Mouse (Mus musculus): Measurements from ENCODE around the gene Klhl36.

Gene Klhl36

GRCm38 (mm10) chr8:119883281-119883680, 21.2 kb downstream of the Klhl36 start:
- DNase-seq (ENCODE audit: low spot score in 2 of 2) = no peak

- no peak for DNase-seq (ENCODE audit: low spot score in 2 of 2)
These were observed 23.5 kb downstream of the Klhl36 start for GRCm38 (mm10) chr8:119885612-119886011.

- peak in 1 of 2 experiments; percentile 30 for DNase-seq (ENCODE audit: low spot score in 2 of 2)
These were observed 25.1 kb downstream of the Klhl36 start for GRCm38 (mm10) chr8:119887130-119887529.

GRCm38 (mm10) chr8:119888012-119888411, 25.9 kb downstream of the Klhl36 start:
- DNase-seq (ENCODE audit: low spot score in 2 of 2) = no peak

GRCm38 (mm10) chr8:119897069-119897468, 35.0 kb downstream of the Klhl36 start:
- DNase-seq (ENCODE audit: low spot score in 2 of 2) = no peak

GRCm38 (mm10) chr8:119897933-119898332, 35.9 kb downstream of the Klhl36 start:
- DNase-seq (ENCODE audit: low spot score in 2 of 2) = peak; percentile 28 to 45

GRCm38 (mm10) chr8:119901349-119901748, 39.3 kb downstream of the Klhl36 start:
- DNase-seq (ENCODE audit: low spot score in 2 of 2) = no peak

GRCm38 (mm10) chr8:119901952-119902351, 39.9 kb downstream of the Klhl36 start:
- no peak for DNase-seq (ENCODE audit: low spot score in 2 of 2)

GRCm38 (mm10) chr8:119904323-119904911, 42.4 kb downstream of the Klhl36 start:
- DNase-seq (ENCODE audit: low spot score in 2 of 2) = no peak

GRCm38 (mm10) chr8:119909944-119910546, 48.0 kb downstream of the Klhl36 start, which contains the start of gene Usp10:
TSS of gene Usp10 (plus strand) at chr8:119910360.
- DNase-seq (ENCODE audit: low spot score in 2 of 2) = no peak

- peak; percentile 90 to 94 for DNase-seq (ENCODE audit: low spot score in 2 of 2)
These were observed 48.6 kb downstream of the Klhl36 start, which contains the start of gene Gm20388 for GRCm38 (mm10) chr8:119910547-119911257. TSS of gene Gm20388 (plus strand) at chr8:119910841.

- no peak for DNase-seq (ENCODE audit: low spot score in 2 of 2)
These were observed 49.3 kb downstream of the Klhl36 start for GRCm38 (mm10) chr8:119911258-119911962.

- no peak for DNase-seq (ENCODE audit: low spot score in 2 of 2)
These were observed 50.6 kb downstream of the Klhl36 start for GRCm38 (mm10) chr8:119912643-119913042.

GRCm38 (mm10) chr8:119913181-119913580, 51.1 kb downstream of the Klhl36 start:
- no peak for DNase-seq (ENCODE audit: low spot score in 2 of 2)

GRCm38 (mm10) chr8:119914161-119914560, 52.1 kb downstream of the Klhl36 start:
- DNase-seq (ENCODE audit: low spot score in 2 of 2) = no peak

- DNase-seq (ENCODE audit: low spot score in 2 of 2) = no peak
These were observed 53.2 kb downstream of the Klhl36 start for GRCm38 (mm10) chr8:119915298-119915697.

GRCm38 (mm10) chr8:119916237-119916892, 54.3 kb downstream of the Klhl36 start:
- DNase-seq (ENCODE audit: low spot score in 2 of 2) = no peak

- DNase-seq (ENCODE audit: low spot score in 2 of 2) = no peak
These were observed 55.3 kb downstream of the Klhl36 start for GRCm38 (mm10) chr8:119917415-119917814.

- no peak for DNase-seq (ENCODE audit: low spot score in 2 of 2)
These were observed 56.1 kb downstream of the Klhl36 start for GRCm38 (mm10) chr8:119918155-119918567.

GRCm38 (mm10) chr8:119923259-119923658, 61.2 kb downstream of the Klhl36 start:
- DNase-seq (ENCODE audit: low spot score in 2 of 2) = no peak

- no peak for DNase-seq (ENCODE audit: low spot score in 2 of 2)
These were observed 63.4 kb downstream of the Klhl36 start for GRCm38 (mm10) chr8:119925428-119925827.

- peak; percentile 19 to 52 for DNase-seq (ENCODE audit: low spot score in 2 of 2)
These were observed 64.4 kb downstream of the Klhl36 start for GRCm38 (mm10) chr8:119926474-119926873.

Measured in thymus, postnatal 10 days (tissue).